Mouse (Mus musculus): Measurements from ENCODE around the gene Ubac2. TPM values are rescaled to one million over a fixed set of nuclear protein-coding genes. Genes with fewer than 3 reads are reported as not detected.
A peak's percentile ranks its signal among the peaks of the same experiment; 100 is the strongest.

Gene Ubac2
- polyA plus RNA-seq, 1 experiment from 2014 or later, result 67.3 TPM

- ATAC-seq (ENCODE audit: insufficient number of reproducible peaks, low FRiP score, low TSS enrichment, low read depth), result no peak
- Histone ChIP-seq H3K4me1 (no peaks in the 10 kb centered on the region), H3K36me3 (peaks cover 43% of the 10 kb centered on the region)
Observed at GRCm38 (mm10) chr14:121906992-121907681, 28.7 kb downstream of the Ubac2 start.

GRCm38 (mm10) chr14:121909868-121910267 is 31.4 kb downstream of the Ubac2 start:
- Histone ChIP-seq H3K36me3 (peaks cover 51% of the 10 kb centered on the region), H3K27me3 (no peaks in the 10 kb centered on the region), H3K27ac (replicated peaks) (no peak overlapping the region), H3K9me3 (replicated peaks) (no peaks in the 10 kb centered on the region), H3K4me2 (replicated peaks) (no peak overlapping the region), H3K4me3 (replicated peaks) (no peak overlapping the region), H3K9ac (no peak overlapping the region), H3K4me1 (no peaks in the 10 kb centered on the region)
- no peak for ATAC-seq (ENCODE audit: insufficient number of reproducible peaks, low FRiP score, low TSS enrichment, low read depth)
- WGBS, result 86% methylated on average over 6 of the region's 6 CpGs

More at GRCm38 (mm10) chr14:121906992-121907681, 28.7 kb downstream of the Ubac2 start:
- Histone ChIP-seq H3K4me3 (replicated peaks) (no peak overlapping the region), H3K27ac (replicated peaks) (no peak overlapping the region), H3K9me3 (replicated peaks) (no peaks in the 10 kb centered on the region), H3K9ac (no peak overlapping the region), H3K4me2 (replicated peaks) (no peak overlapping the region), H3K27me3 (no peaks in the 10 kb centered on the region)
- 85% methylated on average over 11 of the region's 11 CpGs for WGBS

GRCm38 (mm10) chr14:121912501-121912900 is 34.1 kb downstream of the Ubac2 start:
- Histone ChIP-seq H3K36me3 (peaks cover 41% of the 10 kb centered on the region), H3K27me3 (no peaks in the 10 kb centered on the region), H3K4me1 (no peaks in the 10 kb centered on the region), H3K4me3 (replicated peaks) (no peak overlapping the region), H3K9me3 (replicated peaks) (no peaks in the 10 kb centered on the region), H3K4me2 (replicated peaks) (no peak overlapping the region), H3K27ac (replicated peaks) (no peak overlapping the region), H3K9ac (no peak overlapping the region)
- 94% methylated on average over 7 of the region's 7 CpGs for WGBS
- ATAC-seq (ENCODE audit: insufficient number of reproducible peaks, low FRiP score, low TSS enrichment, low read depth), result no peak

- H3K9ac ChIP-seq, result no peak overlapping the region
- H3K4me3 ChIP-seq (replicated peaks), result no peak overlapping the region
- H3K4me2 ChIP-seq (replicated peaks), result no peak overlapping the region
- no peak overlapping the region for H3K27ac ChIP-seq (replicated peaks)
- H3K27me3 ChIP-seq, result no peaks in the 10 kb centered on the region
- H3K9me3 ChIP-seq (replicated peaks), result no peaks in the 10 kb centered on the region
- no peak for ATAC-seq (ENCODE audit: insufficient number of reproducible peaks, low FRiP score, low TSS enrichment, low read depth)
- H3K36me3 ChIP-seq, result peaks cover 27% of the 10 kb centered on the region
- 85% methylated on average over 5 of the region's 5 CpGs for WGBS
- no peaks in the 10 kb centered on the region for H3K4me1 ChIP-seq
Observed at GRCm38 (mm10) chr14:121915143-121915542, 36.7 kb downstream of the Ubac2 start.

- WGBS, result 63% methylated on average over 8 of the region's 8 CpGs
- no peak within 1 kb of the TSS for H3K4me2 ChIP-seq (replicated peaks)
- H3K4me1 ChIP-seq, result no peaks in the 10 kb centered on the region
- no peaks in the 10 kb centered on the region for H3K27me3 ChIP-seq
- H3K9ac ChIP-seq, result no peak within 1 kb of the TSS
- no peak within 1 kb of the TSS for H3K4me3 ChIP-seq (replicated peaks)
- ATAC-seq (ENCODE audit: insufficient number of reproducible peaks, low FRiP score, low TSS enrichment, low read depth), result no peak
- H3K36me3 ChIP-seq, result peaks cover 24% of the 10 kb centered on the region
- H3K9me3 ChIP-seq (replicated peaks), result no peaks in the 10 kb centered on the region
- no peak within 1 kb of the TSS for H3K27ac ChIP-seq (replicated peaks)
Observed at GRCm38 (mm10) chr14:121915621-121916020, 37.2 kb downstream of the Ubac2 start, which contains the start of gene Gpr18. Gene Gpr18 (minus strand): TSS chr14:121915781.

- Histone ChIP-seq H3K4me2 (replicated peaks) (no peak overlapping the region), H3K9me3 (replicated peaks) (no peaks in the 10 kb centered on the region), H3K4me3 (replicated peaks) (no peak overlapping the region), H3K27me3 (no peaks in the 10 kb centered on the region), H3K27ac (replicated peaks) (no peak overlapping the region), H3K4me1 (no peaks in the 10 kb centered on the region), H3K36me3 (peaks cover 22% of the 10 kb centered on the region), H3K9ac (no peak overlapping the region)
- ATAC-seq (ENCODE audit: insufficient number of reproducible peaks, low FRiP score, low TSS enrichment, low read depth), result no peak
- 87% methylated on average over 6 of the region's 6 CpGs for WGBS
Observed at GRCm38 (mm10) chr14:121916311-121917094, 38.1 kb downstream of the Ubac2 start.

- no peak for ATAC-seq (ENCODE audit: insufficient number of reproducible peaks, low FRiP score, low TSS enrichment, low read depth)
- H3K27ac ChIP-seq (replicated peaks), result no peak overlapping the region
- no peaks in the 10 kb centered on the region for H3K9me3 ChIP-seq (replicated peaks)
- no peak overlapping the region for H3K4me3 ChIP-seq (replicated peaks)
- peaks cover 8% of the 10 kb centered on the region; the same call in 1 of the 2 replicates for H3K36me3 ChIP-seq
- H3K27me3 ChIP-seq, result no peaks in the 10 kb centered on the region
- no peaks in the 10 kb centered on the region for H3K4me1 ChIP-seq
- 80% methylated on average over 3 of the region's 3 CpGs for WGBS
- H3K4me2 ChIP-seq (replicated peaks), result no peak overlapping the region
- H3K9ac ChIP-seq, result no peak overlapping the region
Observed at GRCm38 (mm10) chr14:121918266-121918665, 39.8 kb downstream of the Ubac2 start.

GRCm38 (mm10) chr14:121919752-121920151 is 41.3 kb downstream of the Ubac2 start:
- Histone ChIP-seq H3K4me1 (no peaks in the 10 kb centered on the region), H3K9ac (no peak overlapping the region), H3K4me2 (replicated peaks) (no peak overlapping the region), H3K4me3 (replicated peaks) (no peak overlapping the region), H3K9me3 (replicated peaks) (no peaks in the 10 kb centered on the region), H3K27me3 (no peaks in the 10 kb centered on the region), H3K36me3 (peaks cover 8% of the 10 kb centered on the region; the same call in 1 of the 2 replicates), H3K27ac (replicated peaks) (no peak overlapping the region)
- no peak for ATAC-seq (ENCODE audit: insufficient number of reproducible peaks, low FRiP score, low TSS enrichment, low read depth)
- WGBS, result 12% methylated on average over 3 of the region's 3 CpGs

GRCm38 (mm10) chr14:121920511-121921124 is 42.2 kb downstream of the Ubac2 start:
- Histone ChIP-seq H3K27me3 (no peaks in the 10 kb centered on the region), H3K4me1 (no peaks in the 10 kb centered on the region), H3K36me3 (peaks cover 8% of the 10 kb centered on the region; the same call in 1 of the 2 replicates), H3K9me3 (replicated peaks) (no peaks in the 10 kb centered on the region), H3K27ac (replicated peaks) (no peak overlapping the region), H3K4me3 (replicated peaks) (no peak overlapping the region), H3K4me2 (replicated peaks) (no peak overlapping the region), H3K9ac (no peak overlapping the region)
- ATAC-seq (ENCODE audit: insufficient number of reproducible peaks, low FRiP score, low TSS enrichment, low read depth), result 0 out of 2 replicates have a peak, but pooled peaks have one; percentile 47
- 75% methylated on average over 12 of the region's 12 CpGs for WGBS

GRCm38 (mm10) chr14:121922016-121922415 is 43.6 kb downstream of the Ubac2 start:
- WGBS, result 89% methylated on average over 4 of the region's 4 CpGs
- no peak overlapping the region for H3K4me3 ChIP-seq (replicated peaks)
- H3K36me3 ChIP-seq, result no peaks in the 10 kb centered on the region
- no peak overlapping the region for H3K9ac ChIP-seq
- ATAC-seq (ENCODE audit: insufficient number of reproducible peaks, low FRiP score, low TSS enrichment, low read depth), result no peak
- H3K27ac ChIP-seq (replicated peaks), result no peak overlapping the region
- no peaks in the 10 kb centered on the region for H3K4me1 ChIP-seq
- H3K9me3 ChIP-seq (replicated peaks), result no peaks in the 10 kb centered on the region
- no peak overlapping the region for H3K4me2 ChIP-seq (replicated peaks)
- no peaks in the 10 kb centered on the region for H3K27me3 ChIP-seq

- Histone ChIP-seq H3K27ac (replicated peaks) (no peak overlapping the region), H3K27me3 (no peaks in the 10 kb centered on the region), H3K4me3 (replicated peaks) (no peak overlapping the region), H3K36me3 (no peaks in the 10 kb centered on the region), H3K9me3 (replicated peaks) (no peaks in the 10 kb centered on the region), H3K9ac (no peak overlapping the region), H3K4me1 (no peaks in the 10 kb centered on the region), H3K4me2 (replicated peaks) (no peak overlapping the region)
- ATAC-seq (ENCODE audit: insufficient number of reproducible peaks, low FRiP score, low TSS enrichment, low read depth), result no peak
- 69% methylated on average over 4 of the region's 4 CpGs for WGBS
Observed at GRCm38 (mm10) chr14:121922731-121923130, 44.3 kb downstream of the Ubac2 start.
